Mouse (Mus musculus): ENCODE data around the gene Orai1.

DNA sequence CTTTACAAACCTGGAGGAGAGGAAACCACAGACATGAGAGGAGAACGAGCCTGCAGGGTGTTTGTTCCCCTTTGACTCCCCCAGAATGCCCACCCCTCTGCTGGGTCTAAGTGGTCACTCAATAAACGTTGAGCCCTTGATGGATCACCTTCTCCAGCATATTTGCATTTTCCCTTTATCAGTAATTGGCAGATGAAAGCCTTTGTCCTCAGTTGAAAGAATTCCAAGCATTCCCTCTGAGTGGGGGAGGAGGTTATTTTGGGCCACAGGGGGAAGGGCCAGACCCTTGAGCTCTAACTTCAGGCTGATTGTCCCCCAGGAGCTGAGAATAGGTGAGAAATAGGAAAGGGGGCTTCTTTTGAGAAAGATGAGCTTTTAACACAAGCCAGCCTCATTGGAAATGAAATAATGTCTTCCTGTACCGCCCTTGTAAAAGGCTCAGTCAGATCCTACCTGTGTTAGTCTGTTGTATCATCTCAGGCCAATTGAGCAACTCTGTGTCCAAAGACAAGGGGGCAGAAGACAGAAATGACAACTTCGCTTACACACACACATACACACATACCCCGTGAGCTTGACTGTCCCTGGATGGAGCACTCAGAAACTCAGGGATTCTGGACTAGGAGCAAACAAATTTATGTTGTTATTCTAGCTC is 23.4 kb upstream of the Orai1 start:
- TF ChIP-seq CTCF (IDR thresholded peaks at IDR 0.05; ENCODE audit: low read depth, low read length): no peak
- TF ChIP-seq POLR2A (IDR thresholded peaks at IDR 0.05; ENCODE audit: borderline replicate concordance, low read depth, low read length): no peak
